Mouse (Mus musculus): Measurements from ENCODE around the gene Cnot2. TPM values are rescaled to one million over a fixed set of nuclear protein-coding genes. Genes with fewer than 3 reads are reported as not detected.

Cnot2 gene
- polyA plus RNA-seq, 1 experiment from 2014 or later: 116 TPM

DNA sequence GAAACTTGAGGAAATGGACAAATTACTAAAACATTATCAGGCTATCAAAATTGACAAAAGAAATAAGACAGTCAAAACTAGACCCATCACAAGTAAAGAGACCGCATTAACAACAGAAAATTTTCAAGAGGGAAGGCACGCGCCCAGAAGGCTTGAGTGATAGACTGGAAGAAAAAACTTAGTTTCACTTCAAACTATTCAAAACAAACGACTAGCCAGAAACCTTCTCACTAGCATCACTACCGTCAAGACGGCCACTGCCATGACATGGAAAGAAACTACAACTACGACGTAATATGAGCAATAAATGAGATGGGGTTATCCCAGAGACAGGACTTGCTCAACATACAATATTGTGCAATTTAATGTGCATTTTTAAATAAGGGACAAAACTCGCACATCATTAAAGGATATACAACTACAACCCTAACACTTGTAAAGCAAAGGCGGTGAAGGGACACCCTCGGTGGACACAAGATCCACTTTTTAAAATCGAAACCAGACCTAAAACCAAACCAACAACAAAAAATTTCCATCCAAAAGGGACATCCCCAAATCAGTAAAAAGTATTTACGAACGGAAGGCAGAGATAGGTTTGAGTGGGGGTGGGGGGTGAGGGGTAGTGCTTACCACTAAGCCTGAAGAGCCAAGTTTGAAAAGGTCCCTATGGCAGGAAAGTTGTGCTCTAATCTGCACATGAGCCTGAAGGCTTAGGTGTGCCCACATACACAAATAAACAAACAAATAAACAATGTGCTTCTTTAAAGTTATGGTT is 16.3 kb downstream of the Cnot2 start:
- no peaks in the 10 kb centered on the region for H3K27me3 ChIP-seq (replicated peaks; ENCODE audit: control insufficient read depth, insufficient read depth, low read length)
- H3K9ac ChIP-seq (replicated peaks; ENCODE audit: low read depth, low read length): no peak overlapping the region
- 94% methylated on average over 14 of the region's 14 CpGs for WGBS
- H3K4me1 ChIP-seq (replicated peaks; ENCODE audit: control insufficient read depth, insufficient read depth, low read length): peaks cover 7% of the 10 kb centered on the region
- no peaks in the 10 kb centered on the region for H3K9me3 ChIP-seq (ENCODE audit: control insufficient read depth, low read length)
- H3K4me3 ChIP-seq (replicated peaks; ENCODE audit: low read length): no peak overlapping the region
- no peaks in the 10 kb centered on the region for H3K36me3 ChIP-seq (ENCODE audit: control insufficient read depth, insufficient read depth)
- no peak overlapping the region for H3K4me2 ChIP-seq (ENCODE audit: low read length)
- ATAC-seq: no peak
- no peak overlapping the region for H3K27ac ChIP-seq (ENCODE audit: low read length)

DNA sequence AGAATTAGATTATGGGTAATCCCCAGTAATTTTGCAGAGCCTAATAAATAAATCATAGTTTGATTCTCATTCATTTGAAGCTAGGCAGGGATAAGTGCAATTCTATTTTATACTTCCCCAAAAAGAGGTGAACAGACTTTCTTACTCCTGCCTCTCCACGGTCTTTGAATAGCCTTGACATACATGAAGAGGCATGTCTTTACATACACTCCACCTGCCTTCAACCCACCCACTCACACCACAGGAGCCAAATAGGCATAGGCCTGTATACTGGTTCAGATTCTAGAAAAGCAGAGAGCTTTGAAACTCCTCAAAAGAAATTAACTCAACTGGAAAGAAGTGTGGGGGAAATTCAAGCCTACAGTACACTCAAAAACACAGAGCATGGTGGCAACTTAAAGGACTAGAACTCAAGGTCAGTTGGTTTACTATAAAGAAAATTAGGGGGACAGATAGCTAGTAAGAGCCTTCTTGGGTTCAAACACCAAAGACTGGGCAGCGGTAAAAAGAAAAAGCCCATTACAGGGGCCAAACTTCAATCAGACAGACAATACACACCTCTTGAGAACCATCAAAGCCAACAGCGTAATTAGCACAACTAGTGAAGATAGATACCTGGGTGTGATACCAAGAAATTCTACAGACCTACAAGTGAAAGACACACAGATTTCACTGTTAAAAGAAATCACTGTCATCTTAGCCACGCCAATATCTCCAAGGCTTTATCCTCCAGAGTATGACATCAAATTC is 18.4 kb downstream of the Cnot2 start:
- ATAC-seq: no peak
- WGBS: 73% methylated on average over 4 of the region's 4 CpGs

DNA sequence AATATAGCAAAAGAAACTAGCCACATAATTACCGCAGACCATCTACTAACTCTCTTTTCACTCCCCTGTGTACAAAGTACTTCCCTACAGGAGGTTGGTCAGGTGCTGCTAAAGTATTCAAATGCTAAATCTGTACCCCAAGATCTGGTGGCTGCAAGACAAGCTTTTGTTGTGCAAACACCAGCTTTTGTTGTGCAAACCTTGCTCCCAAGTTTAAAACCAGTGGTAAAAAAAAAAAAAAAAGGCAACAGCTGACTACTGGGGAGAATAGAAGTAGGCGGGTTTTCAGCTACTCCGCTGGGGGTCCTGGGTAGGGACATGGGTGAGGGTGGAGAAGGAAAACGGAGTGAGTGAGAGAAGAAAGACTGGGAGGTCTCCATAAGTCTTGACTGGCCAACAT is 19.1 kb downstream of the Cnot2 start:
- Histone ChIP-seq H3K27me3 (replicated peaks; ENCODE audit: control insufficient read depth, insufficient read depth, low read length) (no peaks in the 10 kb centered on the region), H3K36me3 (ENCODE audit: control insufficient read depth, insufficient read depth) (no peaks in the 10 kb centered on the region), H3K27ac (ENCODE audit: low read length) (no peak overlapping the region), H3K4me2 (ENCODE audit: low read length) (no peak overlapping the region), H3K9ac (replicated peaks; ENCODE audit: low read depth, low read length) (no peak overlapping the region), H3K4me3 (replicated peaks; ENCODE audit: low read length) (no peak overlapping the region), H3K4me1 (replicated peaks; ENCODE audit: control insufficient read depth, insufficient read depth, low read length) (peaks cover 7% of the 10 kb centered on the region), H3K9me3 (ENCODE audit: control insufficient read depth, low read length) (no peaks in the 10 kb centered on the region)
- no peak for ATAC-seq
- WGBS: 11% methylated on average over 4 of the region's 4 CpGs

More for the DNA sequence above, 18.4 kb downstream of the Cnot2 start:
- no peaks in the 10 kb centered on the region for H3K36me3 ChIP-seq (ENCODE audit: control insufficient read depth, insufficient read depth)
- no peak overlapping the region for H3K4me3 ChIP-seq (replicated peaks; ENCODE audit: low read length)
- H3K27ac ChIP-seq (ENCODE audit: low read length): no peak overlapping the region
- peaks cover 7% of the 10 kb centered on the region for H3K4me1 ChIP-seq (replicated peaks; ENCODE audit: control insufficient read depth, insufficient read depth, low read length)
- H3K27me3 ChIP-seq (replicated peaks; ENCODE audit: control insufficient read depth, insufficient read depth, low read length): no peaks in the 10 kb centered on the region
- H3K9ac ChIP-seq (replicated peaks; ENCODE audit: low read depth, low read length): no peak overlapping the region
- no peaks in the 10 kb centered on the region for H3K9me3 ChIP-seq (ENCODE audit: control insufficient read depth, low read length)
- no peak overlapping the region for H3K4me2 ChIP-seq (ENCODE audit: low read length)

DNA sequence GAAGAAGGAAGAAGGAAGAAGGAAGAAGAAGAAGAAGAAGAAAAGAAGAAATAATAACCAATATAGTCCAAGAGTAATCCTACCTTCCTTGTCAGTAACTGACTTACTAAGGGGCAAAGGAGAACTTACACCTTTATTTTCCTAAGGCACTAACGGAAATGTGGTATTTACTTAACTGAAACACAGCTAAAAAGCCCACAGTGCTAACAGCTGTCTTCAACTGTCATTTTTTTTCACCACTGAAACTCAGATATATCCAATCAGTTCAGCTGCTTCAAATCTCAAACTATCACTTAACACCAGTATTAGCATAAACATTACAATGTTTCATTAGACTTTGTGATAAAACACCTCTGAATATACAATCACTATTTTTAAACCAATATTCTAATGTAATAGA is 22.1 kb downstream of the Cnot2 start:
- no peak overlapping the region for H3K4me3 ChIP-seq (replicated peaks; ENCODE audit: low read length)
- H3K9ac ChIP-seq (replicated peaks; ENCODE audit: low read depth, low read length): no peak overlapping the region
- H3K4me2 ChIP-seq (ENCODE audit: low read length): no peak overlapping the region
- peaks cover 6% of the 10 kb centered on the region for H3K4me1 ChIP-seq (replicated peaks; ENCODE audit: control insufficient read depth, insufficient read depth, low read length)
- no peak overlapping the region for H3K27ac ChIP-seq (ENCODE audit: low read length)
- H3K36me3 ChIP-seq (ENCODE audit: control insufficient read depth, insufficient read depth): no peaks in the 10 kb centered on the region
- peaks cover 6% of the 10 kb centered on the region for H3K9me3 ChIP-seq (ENCODE audit: control insufficient read depth, low read length)
- H3K27me3 ChIP-seq (replicated peaks; ENCODE audit: control insufficient read depth, insufficient read depth, low read length): no peaks in the 10 kb centered on the region
- WGBS: 78% methylated on average over 1 of the region's 1 CpGs
- no peak for ATAC-seq

DNA sequence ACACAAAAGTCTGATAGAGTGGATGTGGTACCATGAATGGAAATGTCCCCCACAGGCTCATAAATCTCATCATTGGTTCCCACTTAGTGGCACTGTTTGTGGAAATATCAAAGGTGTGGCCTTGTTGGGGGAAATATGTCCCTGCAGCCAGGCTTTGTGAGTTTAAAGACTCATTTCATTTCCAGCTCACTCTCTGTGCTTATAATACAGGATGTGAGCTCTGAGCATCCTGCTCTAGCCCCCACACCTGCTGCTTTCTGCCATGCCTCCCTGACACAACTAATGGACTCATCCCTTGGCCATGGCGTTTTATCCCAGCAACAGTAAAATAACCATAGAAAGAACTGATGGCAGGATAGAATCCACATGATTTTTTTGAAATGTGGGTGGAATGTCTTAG is 24.1 kb downstream of the Cnot2 start:
- Histone ChIP-seq H3K4me3 (replicated peaks; ENCODE audit: low read length) (no peak overlapping the region), H3K27ac (ENCODE audit: low read length) (no peak overlapping the region), H3K36me3 (ENCODE audit: control insufficient read depth, insufficient read depth) (no peaks in the 10 kb centered on the region), H3K4me1 (replicated peaks; ENCODE audit: control insufficient read depth, insufficient read depth, low read length) (peaks cover under 1% of the 10 kb centered on the region; the same call in 1 of the 2 replicates), H3K27me3 (replicated peaks; ENCODE audit: control insufficient read depth, insufficient read depth, low read length) (no peaks in the 10 kb centered on the region), H3K4me2 (ENCODE audit: low read length) (no peak overlapping the region), H3K9me3 (ENCODE audit: control insufficient read depth, low read length) (peaks cover 6% of the 10 kb centered on the region), H3K9ac (replicated peaks; ENCODE audit: low read depth, low read length) (no peak overlapping the region)
- ATAC-seq: no peak
- WGBS: 100% methylated on average over 1 of the region's 1 CpGs

DNA sequence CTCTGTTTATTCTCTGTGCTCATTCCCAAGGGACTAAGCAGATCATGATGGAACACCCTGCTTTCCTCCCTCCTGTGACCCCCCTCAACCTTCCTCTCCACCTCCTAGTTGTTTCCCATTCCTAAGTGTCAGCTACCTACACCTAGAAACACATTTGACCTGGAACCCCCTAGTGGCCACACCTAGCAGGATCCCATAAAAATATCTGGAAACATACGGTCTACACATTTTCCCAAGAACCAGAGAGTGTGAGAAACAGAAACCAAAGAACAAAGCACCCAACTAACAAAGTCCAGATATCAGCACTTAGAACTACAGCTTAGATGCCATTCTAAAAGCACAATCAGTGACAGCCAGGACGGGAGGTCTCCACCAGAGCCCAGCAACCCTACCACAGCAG is 26.9 kb downstream of the Cnot2 start:
- Histone ChIP-seq H3K4me3 (replicated peaks; ENCODE audit: low read length) (no peak overlapping the region), H3K9me3 (ENCODE audit: control insufficient read depth, low read length) (peaks cover 6% of the 10 kb centered on the region), H3K36me3 (ENCODE audit: control insufficient read depth, insufficient read depth) (no peaks in the 10 kb centered on the region), H3K4me2 (ENCODE audit: low read length) (no peak overlapping the region), H3K27me3 (replicated peaks; ENCODE audit: control insufficient read depth, insufficient read depth, low read length) (no peaks in the 10 kb centered on the region), H3K9ac (replicated peaks; ENCODE audit: low read depth, low read length) (no peak overlapping the region), H3K4me1 (replicated peaks; ENCODE audit: control insufficient read depth, insufficient read depth, low read length) (no peaks in the 10 kb centered on the region), H3K27ac (ENCODE audit: low read length) (no peak overlapping the region)
- no peak for ATAC-seq
- WGBS: 78% methylated on average over 2 of the region's 2 CpGs

GRCm38 (mm10) chr10:116547958-116548357 is 33.4 kb downstream of the Cnot2 start:
- no peak for ATAC-seq
- Histone ChIP-seq H3K27ac (ENCODE audit: low read length) (no peak overlapping the region), H3K27me3 (replicated peaks; ENCODE audit: control insufficient read depth, insufficient read depth, low read length) (no peaks in the 10 kb centered on the region), H3K4me2 (ENCODE audit: low read length) (no peak overlapping the region), H3K9ac (replicated peaks; ENCODE audit: low read depth, low read length) (no peak overlapping the region), H3K36me3 (ENCODE audit: control insufficient read depth, insufficient read depth) (no peaks in the 10 kb centered on the region), H3K4me1 (replicated peaks; ENCODE audit: control insufficient read depth, insufficient read depth, low read length) (no peaks in the 10 kb centered on the region; the same call in 1 of the 2 replicates), H3K4me3 (replicated peaks; ENCODE audit: low read length) (no peak overlapping the region), H3K9me3 (ENCODE audit: control insufficient read depth, low read length) (no peaks in the 10 kb centered on the region)
- 10% methylated on average over 4 of the region's 4 CpGs for WGBS

DNA sequence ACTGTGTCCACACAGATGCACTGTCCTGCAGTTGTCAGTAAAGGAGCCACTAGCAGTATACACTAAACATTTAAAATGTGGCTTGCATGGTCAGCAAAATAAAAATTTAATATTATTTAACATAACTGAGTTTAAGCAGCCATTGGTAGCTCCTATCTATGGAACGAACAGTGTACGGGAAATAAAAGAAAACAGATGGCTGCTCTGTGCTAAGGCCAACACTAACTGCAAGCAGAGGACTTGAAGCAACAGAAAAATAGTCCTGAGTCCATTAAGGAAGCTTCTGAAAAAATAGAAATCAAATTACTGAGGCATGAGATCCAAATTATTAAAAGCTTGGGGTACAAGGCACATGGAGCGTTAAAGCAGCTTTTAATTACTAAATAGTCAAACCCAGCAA is 35.1 kb downstream of the Cnot2 start:
- WGBS: 69% methylated on average over 3 of the region's 3 CpGs
- no peaks in the 10 kb centered on the region; the same call in 1 of the 2 replicates for H3K4me1 ChIP-seq (replicated peaks; ENCODE audit: control insufficient read depth, insufficient read depth, low read length)

GRCm38 (mm10) chr10:116543061-116543460 is 38.2 kb downstream of the Cnot2 start:
- no peaks in the 10 kb centered on the region for H3K36me3 ChIP-seq (ENCODE audit: control insufficient read depth, insufficient read depth)
- no peaks in the 10 kb centered on the region; the same call in 1 of the 2 replicates for H3K4me1 ChIP-seq (replicated peaks; ENCODE audit: control insufficient read depth, insufficient read depth, low read length)
- no peaks in the 10 kb centered on the region for H3K27me3 ChIP-seq (replicated peaks; ENCODE audit: control insufficient read depth, insufficient read depth, low read length)
- 92% methylated on average over 1 of the region's 1 CpGs for WGBS
- no peak overlapping the region for H3K27ac ChIP-seq (ENCODE audit: low read length)
- H3K4me2 ChIP-seq (ENCODE audit: low read length): no peak overlapping the region
- H3K4me3 ChIP-seq (replicated peaks; ENCODE audit: low read length): no peak overlapping the region
- no peaks in the 10 kb centered on the region for H3K9me3 ChIP-seq (ENCODE audit: control insufficient read depth, low read length)
- no peak for ATAC-seq
- no peak overlapping the region for H3K9ac ChIP-seq (replicated peaks; ENCODE audit: low read depth, low read length)

More for the DNA sequence above, 35.1 kb downstream of the Cnot2 start:
- no peaks in the 10 kb centered on the region for H3K27me3 ChIP-seq (replicated peaks; ENCODE audit: control insufficient read depth, insufficient read depth, low read length)
- H3K4me3 ChIP-seq (replicated peaks; ENCODE audit: low read length): no peak overlapping the region
- no peaks in the 10 kb centered on the region for H3K36me3 ChIP-seq (ENCODE audit: control insufficient read depth, insufficient read depth)
- no peak overlapping the region for H3K27ac ChIP-seq (ENCODE audit: low read length)
- H3K9ac ChIP-seq (replicated peaks; ENCODE audit: low read depth, low read length): no peak overlapping the region
- ATAC-seq: no peak
- H3K4me2 ChIP-seq (ENCODE audit: low read length): no peak overlapping the region
- H3K9me3 ChIP-seq (ENCODE audit: control insufficient read depth, low read length): no peaks in the 10 kb centered on the region
